Mouse (Mus musculus): ENCODE measurements around the gene Krt5. TPM values are rescaled to one million over a fixed set of nuclear protein-coding genes. Genes with fewer than 3 reads are reported as not detected.

Gene Krt5
- polyA plus RNA-seq, 1 experiment from 2014 or later = 0.67 TPM

Small RNAs within 50 kb of the gene (microRNA-seq; reads per million reads assigned to microRNA genes)
- gene Gm44323 (not detected), gene Gm44342 (not detected), gene Gm44383 (not detected)

Other genes starting within 250 kb of the Krt5 start
- not detected in 2 replicates for gene Krt81, start 249.1 kb downstream of the Krt5 start, polyA plus RNA-seq (2015; fragmentation: Nextera tagmentation; extraction: Ambion mirVana)
- gene Krt86, start 239.4 kb downstream of the Krt5 start, polyA plus RNA-seq (2015; fragmentation: Nextera tagmentation; extraction: Ambion mirVana) = not detected in 2 replicates
- gene Krt83, start 221.4 kb downstream of the Krt5 start, polyA plus RNA-seq (2015; fragmentation: Nextera tagmentation; extraction: Ambion mirVana) = not detected in 2 replicates
- gene Gm49425, start 195.6 kb downstream of the Krt5 start, polyA plus RNA-seq (2015; fragmentation: Nextera tagmentation; extraction: Ambion mirVana) = not detected in 2 replicates
- not detected in 2 replicates for gene Krt84, start 180.1 kb downstream of the Krt5 start, polyA plus RNA-seq (2015; fragmentation: Nextera tagmentation; extraction: Ambion mirVana)
- gene Krt82, start 162.2 kb downstream of the Krt5 start, polyA plus RNA-seq (2015; fragmentation: Nextera tagmentation; extraction: Ambion mirVana) = not detected in 2 replicates
- 0.10 and 0.15 TPM in 2 replicates for gene Krt90, start 149.9 kb downstream of the Krt5 start, polyA plus RNA-seq (2015; fragmentation: Nextera tagmentation; extraction: Ambion mirVana)
- gene Krt75, start 139.0 kb downstream of the Krt5 start, polyA plus RNA-seq (2015; fragmentation: Nextera tagmentation; extraction: Ambion mirVana) = 0.27 and 0.32 TPM in 2 replicates
- not detected in 2 replicates for gene Gm5414, start 84.7 kb downstream of the Krt5 start, polyA plus RNA-seq (2015; fragmentation: Nextera tagmentation; extraction: Ambion mirVana)
- not detected in 2 replicates for gene Gm5478, start 65.5 kb downstream of the Krt5 start, polyA plus RNA-seq (2015; fragmentation: Nextera tagmentation; extraction: Ambion mirVana)
- gene Krt6b, start 32.6 kb downstream of the Krt5 start, polyA plus RNA-seq (2015; fragmentation: Nextera tagmentation; extraction: Ambion mirVana) = not detected in 2 replicates
- 0.10 and 0.49 TPM in 2 replicates for gene Krt6a, start 18.6 kb downstream of the Krt5 start, polyA plus RNA-seq (2015; fragmentation: Nextera tagmentation; extraction: Ambion mirVana)
- gene Krt71, start 30.2 kb upstream of the Krt5 start, polyA plus RNA-seq (2015; fragmentation: Nextera tagmentation; extraction: Ambion mirVana) = not detected in 2 replicates
- gene Krt72, start 73.6 kb upstream of the Krt5 start, polyA plus RNA-seq (2015; fragmentation: Nextera tagmentation; extraction: Ambion mirVana) = not detected in 2 replicates
- not detected in 2 replicates for gene Krt73, start 89.4 kb upstream of the Krt5 start, polyA plus RNA-seq (2015; fragmentation: Nextera tagmentation; extraction: Ambion mirVana)
- gene Krt2, start 105.3 kb upstream of the Krt5 start, polyA plus RNA-seq (2015; fragmentation: Nextera tagmentation; extraction: Ambion mirVana) = not detected in 2 replicates
- 0.57 and 0.77 TPM in 2 replicates for gene Krt1, start 137.9 kb upstream of the Krt5 start, polyA plus RNA-seq (2015; fragmentation: Nextera tagmentation; extraction: Ambion mirVana)
- gene Krt77, start 156.8 kb upstream of the Krt5 start, polyA plus RNA-seq (2015; fragmentation: Nextera tagmentation; extraction: Ambion mirVana) = 0.06 TPM in 1 of 2 replicates, not detected in the other
- not detected in 2 replicates for gene Krt76, start 180.0 kb upstream of the Krt5 start, polyA plus RNA-seq (2015; fragmentation: Nextera tagmentation; extraction: Ambion mirVana)
- 0.42 and 0.82 TPM in 2 replicates for gene Krt4, start 211.8 kb upstream of the Krt5 start, polyA plus RNA-seq (2015; fragmentation: Nextera tagmentation; extraction: Ambion mirVana)
- gene Krt79, start 227.4 kb upstream of the Krt5 start, polyA plus RNA-seq (2015; fragmentation: Nextera tagmentation; extraction: Ambion mirVana) = 0.41 and 0.42 TPM in 2 replicates
- 0.06 and 0.16 TPM in 2 replicates for gene Krt78, start 241.4 kb upstream of the Krt5 start, polyA plus RNA-seq (2015; fragmentation: Nextera tagmentation; extraction: Ambion mirVana)